Mouse (Mus musculus) MEL (cell line): ENCODE measurements around the gene Olfr187. TPM values are rescaled to one million over a fixed set of nuclear protein-coding genes. Genes with fewer than 3 reads are reported as not detected.

ENCODE experiments used
- DNase-seq: peaks from one replicate; pipeline ENCODE4 v3.0.0; 2011; ENCODE audit warnings: low read depth, low spot score
- H3K27ac ChIP-seq: 2 replicates; pipeline ENCODE4 v1.5.1; 2012; ENCODE audit warnings: low read depth, mild to moderate bottlenecking, control low read depth, low read length, moderate library complexity; ENCODE audit not compliant: control insufficient read depth
- H3K27me3 ChIP-seq, 2 experiments: fragments of 150-350 bp in 1 of 2; sonication (generic) in 1 of 2; 2 replicates each; pipeline ENCODE4 v1.6.1; 2012; ENCODE audit warnings: low read length in 2 of 2, mild to moderate bottlenecking in 2 of 2, improper control_type of control experiment in 1 of 2, moderate library complexity in 1 of 2; ENCODE audit not compliant: insufficient read depth in 2 of 2, control insufficient read depth in 1 of 2
- H3K36me3 ChIP-seq, 2 experiments: 2 replicates each; pipeline ENCODE4 v1.6.1; 2012 to 2014; ENCODE audit warnings: low read length in 2 of 2, improper control_type of control experiment in 1 of 2, inconsistent platforms in 1 of 2, mild to moderate bottlenecking in 1 of 2; ENCODE audit not compliant: insufficient read depth in 2 of 2, control insufficient read depth in 1 of 2
- H3K4me1 ChIP-seq, 2 experiments: fragments of 150-350 bp in 1 of 2; sonication (generic) in 1 of 2; 2 replicates each; pipeline ENCODE4 v1.6.1; 2012; ENCODE audit warnings: low read length in 2 of 2, improper control_type of control experiment in 1 of 2, mild to moderate bottlenecking in 1 of 2; ENCODE audit not compliant: insufficient read depth in 2 of 2, control insufficient read depth in 1 of 2
- H3K4me3 ChIP-seq, 2 experiments: fragments of 150-350 bp in 1 of 2; sonication (generic) in 1 of 2; 2 replicates each; pipeline ENCODE4 v1.5.1; 2012; ENCODE audit warnings: low read depth in 2 of 2, low read length in 2 of 2, mild to moderate bottlenecking in 2 of 2, moderate library complexity in 2 of 2, control low read depth in 1 of 2, improper control_type of control experiment in 1 of 2; ENCODE audit not compliant: control insufficient read depth in 1 of 2, insufficient read depth in 1 of 2
- H3K79me2 ChIP-seq: 2 replicates; pipeline ENCODE4 v1.6.1; 2012; ENCODE audit warnings: mild to moderate bottlenecking, low read length, moderate library complexity; ENCODE audit not compliant: control insufficient read depth, poor library complexity, insufficient read depth
- H3K9ac ChIP-seq: 2 replicates; pipeline ENCODE4 v1.6.1; 2012; ENCODE audit warnings: low read depth, mild to moderate bottlenecking, control low read depth, low read length, moderate library complexity; ENCODE audit not compliant: control insufficient read depth, poor library complexity, severe bottlenecking
- H3K9me3 ChIP-seq: fragments of 150-350 bp; sonication (generic); replicated peaks from 2 replicates; pipeline ENCODE4 v1.6.1; 2012; ENCODE audit warnings: mild to moderate bottlenecking, low read length, improper control_type of control experiment, moderate library complexity; ENCODE audit not compliant: insufficient read depth
- MXI1 ChIP-seq: IDR thresholded peaks from 2 replicates; pipeline ENCODE4 v1.6.1; 2011; ENCODE audit warnings: mild to moderate bottlenecking, low read depth, low read length, improper control_type of control experiment
- MYC ChIP-seq: IDR thresholded peaks from 2 replicates; pipeline ENCODE4 v1.6.1; 2011; ENCODE audit warnings: low read depth, mild to moderate bottlenecking, low read length, improper control_type of control experiment, moderate library complexity
- POLR2AphosphoS5 ChIP-seq: IDR thresholded peaks from 2 replicates; pipeline ENCODE4 v1.6.1; 2012; ENCODE audit warnings: low read depth, borderline replicate concordance, mild to moderate bottlenecking, inconsistent platforms, low read length, moderate library complexity, mixed read lengths
- RCOR1 ChIP-seq: IDR thresholded peaks from 2 replicates; pipeline ENCODE4 v1.6.1; 2012; ENCODE audit warnings: low read depth, mild to moderate bottlenecking, inconsistent platforms, low read length, improper control_type of control experiment
- SIN3A ChIP-seq: IDR thresholded peaks from 2 replicates; pipeline ENCODE4 v1.6.1; 2012; ENCODE audit warnings: low read length, improper control_type of control experiment, inconsistent platforms
- TBP ChIP-seq: IDR thresholded peaks from 2 replicates; pipeline ENCODE4 v1.8.0; 2011; ENCODE audit warnings: low read depth, low read length, improper control_type of control experiment
- ZKSCAN1 ChIP-seq: IDR thresholded peaks from 2 replicates; pipeline ENCODE4 v1.6.1; 2012; ENCODE audit warnings: low read depth, mild to moderate bottlenecking, inconsistent platforms, low read length, improper control_type of control experiment, moderate library complexity
- ZNF384 ChIP-seq: IDR thresholded peaks from 2 replicates; pipeline ENCODE4 v1.6.1; 2012; ENCODE audit warnings: low read depth, mild to moderate bottlenecking, inconsistent platforms, low read length, improper control_type of control experiment
- polyA plus RNA-seq, 2 experiments: library from polyadenylated mRNA; stranded (reverse) in 1 of 2; unstranded in 1 of 2; fragments of >175 nt in 1 of 2; fragments of >200 nt in 1 of 2; gene quantifications; 2 replicates each; pipeline versions ENCODE4 v1.2.1 to v1.2.4; 2012; ENCODE audit warnings: low replicate concordance in 2 of 2, low read depth in 1 of 2; ENCODE audit not compliant: insufficient read length in 2 of 2, insufficient read depth in 1 of 2, missing spikeins in 1 of 2
- total RNA-seq: library from RNA; depleted of rRNA; stranded (reverse); fragments of 300-350 nt; gene quantifications from 2 replicates; pipeline ENCODE4 v1.2.3, GENCODE M21; 2012; rRNA removed

The Olfr187 gene
- total and polyA plus RNA-seq, 3 experiments = not detected

DNA sequence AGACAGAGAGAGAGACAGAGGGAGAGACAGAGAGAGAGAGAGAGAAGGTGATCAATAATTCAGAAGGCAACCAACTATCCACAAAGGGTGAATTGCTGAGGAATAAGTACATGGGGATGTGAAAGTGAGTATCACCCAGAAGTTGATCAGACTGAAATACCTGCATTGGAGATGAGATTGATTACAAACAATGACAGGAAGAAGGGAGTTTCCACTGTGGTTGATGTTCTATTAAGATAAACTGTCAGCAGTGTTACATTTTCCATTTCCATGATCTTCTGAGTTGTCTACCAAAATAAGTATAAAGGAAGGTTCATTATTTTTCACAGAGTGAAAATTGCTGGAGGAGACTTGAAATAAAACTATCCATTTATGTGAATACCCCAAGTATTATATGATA, 32.4 kb downstream of the Olfr187 start:
- no peak for DNase-seq
- no peak overlapping the region for H3K4me3 ChIP-seq
- H3K27me3 ChIP-seq = no peaks in the 10 kb centered on the region
- H3K4me1 ChIP-seq = peaks cover 0 to 6% of the 10 kb centered on the region in 2 experiments; a peak in 2 of 4 replicates
- no peak for TF ChIP-seq MYC
- TF ChIP-seq POLR2AphosphoS5 = no peak
- H3K9me3 ChIP-seq = no peaks in the 10 kb centered on the region
- H3K27ac ChIP-seq = no peak overlapping the region
- H3K79me2 ChIP-seq = no peaks in the 10 kb centered on the region
- peaks cover 0 to 6% of the 10 kb centered on the region in 2 experiments; a peak in 2 of 4 replicates for H3K36me3 ChIP-seq
- H3K9ac ChIP-seq = no peak overlapping the region

DNA sequence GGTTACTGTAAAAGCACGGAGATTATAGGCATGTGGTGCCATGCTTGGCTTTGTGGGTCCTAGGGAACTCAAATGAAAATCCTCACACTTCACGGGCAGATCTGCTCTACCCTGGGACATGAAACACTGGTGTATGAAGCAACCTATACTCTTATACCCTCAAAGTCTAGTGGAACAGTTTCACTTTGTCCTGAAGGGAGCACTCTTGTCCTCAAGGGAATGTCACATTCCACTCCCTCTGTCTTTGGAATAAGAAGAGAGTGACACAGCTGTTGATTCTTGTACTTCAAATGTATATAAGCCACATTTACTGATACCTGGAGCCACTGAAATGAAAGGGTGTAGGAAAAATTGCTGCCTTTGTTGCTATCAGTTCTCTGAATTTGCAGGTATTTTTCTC, 44.5 kb downstream of the Olfr187 start, which contains the start of gene Olfr183:
TSS of gene Olfr183 (plus strand) at position 301 of the 400 bp plus-strand sequence.
- TF ChIP-seq ZKSCAN1 (no peak), ZNF384 (no peak), TBP (no peak), SIN3A (no peak), RCOR1 (no peak), MXI1 (no peak)
- H3K27ac ChIP-seq = no peak within 1 kb of the TSS
- no peaks in the 10 kb centered on the region for H3K36me3 ChIP-seq
- H3K79me2 ChIP-seq = no peaks in the 10 kb centered on the region
- no peak for DNase-seq
- H3K9ac ChIP-seq = no peak within 1 kb of the TSS
- no peaks in the 10 kb centered on the region for H3K9me3 ChIP-seq
- no peak within 1 kb of the TSS for H3K4me3 ChIP-seq
- no peaks in the 10 kb centered on the region for H3K4me1 ChIP-seq
- H3K27me3 ChIP-seq = no peaks in the 10 kb centered on the region

Other genes with a start within 250 kb of the Olfr187 start
- not detected in 2 replicates for gene Olfr173, start 239.5 kb downstream of the Olfr187 start, total RNA-seq
- gene Olfr173, start 239.5 kb downstream of the Olfr187 start, polyA plus RNA-seq = not detected
- not detected in 2 replicates for gene Olfr175-ps1, start 213.0 kb downstream of the Olfr187 start, total RNA-seq
- gene Olfr175-ps1, start 213.0 kb downstream of the Olfr187 start, polyA plus RNA-seq = not detected
- gene Olfr177, start 165.0 kb downstream of the Olfr187 start, total RNA-seq = 0.08 TPM in 1 of 2 replicates, not detected in the other
- gene Olfr177, start 165.0 kb downstream of the Olfr187 start, polyA plus RNA-seq = not detected
- 1.2 and 3.0 TPM in 2 replicates for gene Olfr178, start 147.7 kb downstream of the Olfr187 start, total RNA-seq
- gene Olfr178, start 147.7 kb downstream of the Olfr187 start, polyA plus RNA-seq = 1 to 10 TPM in 1 of 2 experiments, not detected in 1; 3.5 TPM
- gene Olfr181, start 111.0 kb downstream of the Olfr187 start, total RNA-seq = 0.12 TPM in 1 of 2 replicates, not detected in the other
- not detected for gene Olfr181, start 111.0 kb downstream of the Olfr187 start, polyA plus RNA-seq
- 0.50 TPM in 1 of 2 replicates, not detected in the other for gene Olfr180, start 110.4 kb downstream of the Olfr187 start, total RNA-seq
- 1 to 10 TPM in 1 of 2 experiments, not detected in 1; 1.1 TPM for gene Olfr180, start 110.4 kb downstream of the Olfr187 start, polyA plus RNA-seq
- 0.42 and 0.73 TPM in 2 replicates for gene Olfr183, start 44.4 kb downstream of the Olfr187 start, total RNA-seq
- gene Olfr183, start 44.4 kb downstream of the Olfr187 start, polyA plus RNA-seq = under 1 TPM in 1 of 2 experiments, not detected in 1; 0.49 TPM
- not detected in 2 replicates for gene Olfr186, start 9.5 kb downstream of the Olfr187 start, total RNA-seq
- gene Olfr186, start 9.5 kb downstream of the Olfr187 start, polyA plus RNA-seq = under 1 TPM in 1 of 2 experiments, not detected in 1; 0.15 TPM
- gene Olfr190, start 38.2 kb upstream of the Olfr187 start, total RNA-seq = not detected in 2 replicates
- not detected for gene Olfr190, start 38.2 kb upstream of the Olfr187 start, polyA plus RNA-seq
- not detected in 2 replicates for gene Olfr191, start 50.1 kb upstream of the Olfr187 start, total RNA-seq
- gene Olfr191, start 50.1 kb upstream of the Olfr187 start, polyA plus RNA-seq = under 1 TPM in 1 of 2 experiments, not detected in 1; 0.01 TPM
- not detected in 2 replicates for gene Olfr193, start 72.1 kb upstream of the Olfr187 start, total RNA-seq
- gene Olfr193, start 72.1 kb upstream of the Olfr187 start, polyA plus RNA-seq = not detected
- gene Olfr194, start 81.3 kb upstream of the Olfr187 start, total RNA-seq = not detected in 2 replicates
- gene Olfr194, start 81.3 kb upstream of the Olfr187 start, polyA plus RNA-seq = not detected
- 0.15 TPM in 1 of 2 replicates, not detected in the other for gene Olfr195, start 107.3 kb upstream of the Olfr187 start, total RNA-seq
- gene Olfr195, start 107.3 kb upstream of the Olfr187 start, polyA plus RNA-seq = not detected
- not detected in 2 replicates for gene Olfr196, start 130.7 kb upstream of the Olfr187 start, total RNA-seq
- gene Olfr196, start 130.7 kb upstream of the Olfr187 start, polyA plus RNA-seq = not detected
- gene Olfr198, start 163.8 kb upstream of the Olfr187 start, total RNA-seq = not detected in 2 replicates
- not detected for gene Olfr198, start 163.8 kb upstream of the Olfr187 start, polyA plus RNA-seq
- 0.08 and 0.16 TPM in 2 replicates for gene Olfr199, start 180.0 kb upstream of the Olfr187 start, total RNA-seq
- gene Olfr199, start 180.0 kb upstream of the Olfr187 start, polyA plus RNA-seq = under 1 TPM in 1 of 2 experiments, not detected in 1; 0.22 TPM
- gene Olfr201, start 232.9 kb upstream of the Olfr187 start, total RNA-seq = 0.08 TPM in 1 of 2 replicates, not detected in the other
- gene Olfr201, start 232.9 kb upstream of the Olfr187 start, polyA plus RNA-seq = under 1 TPM in 1 of 2 experiments, not detected in 1; 0.03 TPM
- gene Olfr202, start 247.0 kb upstream of the Olfr187 start, total RNA-seq = not detected in 2 replicates
- not detected for gene Olfr202, start 247.0 kb upstream of the Olfr187 start, polyA plus RNA-seq